Mouse (Mus musculus) MEL (cell line): ENCODE data around the gene Itpk1. TPM values are rescaled to one million over a fixed set of nuclear protein-coding genes. Genes with fewer than 3 reads are reported as not detected.

Experiments used
- DNase-seq: peaks from one replicate; pipeline ENCODE4 v3.0.0; 2011; ENCODE audit warnings: low read depth, low spot score
- H3K27ac ChIP-seq: 2 replicates; pipeline ENCODE4 v1.5.1; 2012; ENCODE audit warnings: low read depth, mild to moderate bottlenecking, control low read depth, low read length, moderate library complexity; ENCODE audit not compliant: control insufficient read depth
- H3K27me3 ChIP-seq, 2 experiments: fragments of 150-350 bp in 1 of 2; sonication (generic) in 1 of 2; 2 replicates each; pipeline ENCODE4 v1.6.1; 2012; ENCODE audit warnings: low read length in 2 of 2, mild to moderate bottlenecking in 2 of 2, improper control_type of control experiment in 1 of 2, moderate library complexity in 1 of 2; ENCODE audit not compliant: insufficient read depth in 2 of 2, control insufficient read depth in 1 of 2
- H3K36me3 ChIP-seq, 2 experiments: 2 replicates each; pipeline ENCODE4 v1.6.1; 2012 to 2014; ENCODE audit warnings: low read length in 2 of 2, improper control_type of control experiment in 1 of 2, inconsistent platforms in 1 of 2, mild to moderate bottlenecking in 1 of 2; ENCODE audit not compliant: insufficient read depth in 2 of 2, control insufficient read depth in 1 of 2
- H3K4me1 ChIP-seq, 2 experiments: fragments of 150-350 bp in 1 of 2; sonication (generic) in 1 of 2; 2 replicates each; pipeline ENCODE4 v1.6.1; 2012; ENCODE audit warnings: low read length in 2 of 2, improper control_type of control experiment in 1 of 2, mild to moderate bottlenecking in 1 of 2; ENCODE audit not compliant: insufficient read depth in 2 of 2, control insufficient read depth in 1 of 2
- H3K4me3 ChIP-seq, 2 experiments: fragments of 150-350 bp in 1 of 2; sonication (generic) in 1 of 2; 2 replicates each; pipeline ENCODE4 v1.5.1; 2012; ENCODE audit warnings: low read depth in 2 of 2, low read length in 2 of 2, mild to moderate bottlenecking in 2 of 2, moderate library complexity in 2 of 2, control low read depth in 1 of 2, improper control_type of control experiment in 1 of 2; ENCODE audit not compliant: control insufficient read depth in 1 of 2, insufficient read depth in 1 of 2
- H3K79me2 ChIP-seq: 2 replicates; pipeline ENCODE4 v1.6.1; 2012; ENCODE audit warnings: mild to moderate bottlenecking, low read length, moderate library complexity; ENCODE audit not compliant: control insufficient read depth, poor library complexity, insufficient read depth
- H3K9ac ChIP-seq: 2 replicates; pipeline ENCODE4 v1.6.1; 2012; ENCODE audit warnings: low read depth, mild to moderate bottlenecking, control low read depth, low read length, moderate library complexity; ENCODE audit not compliant: control insufficient read depth, poor library complexity, severe bottlenecking
- H3K9me3 ChIP-seq: fragments of 150-350 bp; sonication (generic); replicated peaks from 2 replicates; pipeline ENCODE4 v1.6.1; 2012; ENCODE audit warnings: mild to moderate bottlenecking, low read length, improper control_type of control experiment, moderate library complexity; ENCODE audit not compliant: insufficient read depth
- CHD2 ChIP-seq: IDR thresholded peaks from 2 replicates; pipeline ENCODE4 v1.6.1; 2011; ENCODE audit warnings: low read length, improper control_type of control experiment
- CTCF ChIP-seq, 3 experiments: IDR thresholded peaks in 2 of 3; conservative IDR thresholded peaks in 1 of 3; 2 replicates each; pipeline ENCODE4 v1.5.1; 2011 to 2012; ENCODE audit warnings: low read length in 3 of 3, low read depth in 2 of 3, mild to moderate bottlenecking in 2 of 3, improper control_type of control experiment in 1 of 3, inconsistent platforms in 1 of 3, mixed read lengths in 1 of 3, moderate library complexity in 1 of 3; ENCODE audit not compliant: control insufficient read depth in 1 of 3, insufficient read depth in 1 of 3, poor library complexity in 1 of 3, severe bottlenecking in 1 of 3
- EP300 ChIP-seq, 2 experiments: IDR thresholded peaks; 2 replicates each; pipeline ENCODE4 v1.6.1; 2011; ENCODE audit warnings: improper control_type of control experiment in 2 of 2, low read length in 2 of 2, low read depth in 1 of 2, mild to moderate bottlenecking in 1 of 2
- ETS1 ChIP-seq: IDR thresholded peaks from 2 replicates; pipeline ENCODE4 v1.6.1; 2012; ENCODE audit warnings: low read depth, mild to moderate bottlenecking, inconsistent platforms, low read length, improper control_type of control experiment, moderate library complexity
- MAX ChIP-seq: IDR thresholded peaks from 2 replicates; pipeline ENCODE4 v1.6.1; 2011; ENCODE audit warnings: low read length, improper control_type of control experiment
- MAZ ChIP-seq: IDR thresholded peaks from 2 replicates; pipeline ENCODE4 v1.6.1; 2012; ENCODE audit warnings: low read depth, mild to moderate bottlenecking, inconsistent platforms, low read length, improper control_type of control experiment
- NRF1 ChIP-seq: IDR thresholded peaks from 2 replicates; pipeline ENCODE4 v1.6.1; 2014; ENCODE audit warnings: low read depth, mild to moderate bottlenecking, inconsistent platforms, low read length, improper control_type of control experiment, moderate library complexity; ENCODE audit not compliant: poor library complexity, insufficient read depth, severe bottlenecking
- POLR2A ChIP-seq, 2 experiments: IDR thresholded peaks; 2 replicates each; pipeline ENCODE4 v1.6.1; 2011 to 2012; ENCODE audit warnings: low read length in 2 of 2, mild to moderate bottlenecking in 2 of 2, control low read depth in 1 of 2, improper control_type of control experiment in 1 of 2, low read depth in 1 of 2, moderate library complexity in 1 of 2; ENCODE audit not compliant: control insufficient read depth in 1 of 2, insufficient read depth in 1 of 2, poor library complexity in 1 of 2
- POLR2AphosphoS2 ChIP-seq: IDR thresholded peaks from 2 replicates; pipeline ENCODE4 v1.6.1; 2011; ENCODE audit warnings: low read length, improper control_type of control experiment
- RAD21 ChIP-seq: IDR thresholded peaks from 2 replicates; pipeline ENCODE4 v1.6.1; 2011; ENCODE audit warnings: mild to moderate bottlenecking, low read depth, low read length, improper control_type of control experiment
- RCOR1 ChIP-seq: IDR thresholded peaks from 2 replicates; pipeline ENCODE4 v1.6.1; 2012; ENCODE audit warnings: low read depth, mild to moderate bottlenecking, inconsistent platforms, low read length, improper control_type of control experiment
- SMC3 ChIP-seq: IDR thresholded peaks from 2 replicates; pipeline ENCODE4 v1.6.1; 2011; ENCODE audit warnings: low read depth, low read length, improper control_type of control experiment
- TCF12 ChIP-seq: IDR thresholded peaks from 2 replicates; pipeline ENCODE4 v1.6.1; 2014; ENCODE audit warnings: low read depth, mild to moderate bottlenecking, inconsistent platforms, low read length, improper control_type of control experiment, moderate library complexity
- ZC3H11A ChIP-seq: IDR thresholded peaks from 2 replicates; pipeline ENCODE4 v1.6.1; 2012; ENCODE audit warnings: low read depth, mild to moderate bottlenecking, inconsistent platforms, low read length, improper control_type of control experiment
- ZKSCAN1 ChIP-seq: IDR thresholded peaks from 2 replicates; pipeline ENCODE4 v1.6.1; 2012; ENCODE audit warnings: low read depth, mild to moderate bottlenecking, inconsistent platforms, low read length, improper control_type of control experiment, moderate library complexity
- polyA plus RNA-seq, 2 experiments: library from polyadenylated mRNA; stranded (reverse) in 1 of 2; unstranded in 1 of 2; fragments of >175 nt in 1 of 2; fragments of >200 nt in 1 of 2; gene quantifications; 2 replicates each; pipeline versions ENCODE4 v1.2.1 to v1.2.4; 2012; ENCODE audit warnings: low replicate concordance in 2 of 2, low read depth in 1 of 2; ENCODE audit not compliant: insufficient read length in 2 of 2, insufficient read depth in 1 of 2, missing spikeins in 1 of 2
- total RNA-seq: library from RNA; depleted of rRNA; stranded (reverse); fragments of 300-350 nt; gene quantifications from 2 replicates; pipeline ENCODE4 v1.2.3, GENCODE M21; 2012

Itpk1 gene
- total and polyA plus RNA-seq, 3 experiments, result 12.0 to 25.7 TPM; not detected in 1

- DNase-seq, result peak; percentile 67
Measured at GRCm38 (mm10) chr12:102524760-102525159, 180.0 kb downstream of the Itpk1 start.

GRCm38 (mm10) chr12:102524216-102524615, 180.5 kb downstream of the Itpk1 start:
- H3K4me3 ChIP-seq, result no peak overlapping the region
- H3K9ac ChIP-seq, result no peak overlapping the region
- H3K9me3 ChIP-seq, result no peaks in the 10 kb centered on the region
- H3K79me2 ChIP-seq, result no peaks in the 10 kb centered on the region
- H3K4me1 ChIP-seq, result peaks cover 2 to 5% of the 10 kb centered on the region in 2 experiments; a peak in 3 of 4 replicates
- peaks cover 0 to 6% of the 10 kb centered on the region in 2 experiments; a peak in 2 of 4 replicates for H3K36me3 ChIP-seq
- TF ChIP-seq NRF1 (no peak), MAZ (no peak), ZKSCAN1 (no peak), POLR2AphosphoS2 (no peak), CHD2 (no peak), RAD21 (no peak), ETS1 (no peak), EP300 (IDR thresholded peaks at IDR 0.05; ENCODE audit: low read depth in 1 of 2, low read length in 2 of 2) (no peak), TCF12 (no peak), RCOR1 (no peak)
- TF ChIP-seq, all 39 proteins: peak for 0
- DNase-seq, result peak; percentile 52
- peaks cover 0 to 2% of the 10 kb centered on the region in 2 experiments; a peak in 1 of 4 replicates for H3K27me3 ChIP-seq
- H3K27ac ChIP-seq, result no peak overlapping the region

More at GRCm38 (mm10) chr12:102524760-102525159, 180.0 kb downstream of the Itpk1 start:
- H3K9ac ChIP-seq, result no peak overlapping the region
- peaks cover 0 to 2% of the 10 kb centered on the region in 2 experiments; a peak in 1 of 4 replicates for H3K27me3 ChIP-seq
- H3K79me2 ChIP-seq, result no peaks in the 10 kb centered on the region
- H3K27ac ChIP-seq, result no peak overlapping the region
- peaks cover 0 to 6% of the 10 kb centered on the region in 2 experiments; a peak in 2 of 4 replicates for H3K36me3 ChIP-seq
- H3K9me3 ChIP-seq, result no peaks in the 10 kb centered on the region
- no peak overlapping the region for H3K4me3 ChIP-seq
- TF ChIP-seq SMC3 (peak; percentile 76), POLR2AphosphoS2 (no peak), CTCF (IDR thresholded peaks at IDR 0.05 in 2 of 3, conservative IDR thresholded peaks at IDR 0.05 in 1 of 3; ENCODE audit: control insufficient read depth in 1 of 3, insufficient read depth in 1 of 3, low read depth in 2 of 3, low read length in 3 of 3, poor library complexity in 1 of 3, severe bottlenecking in 1 of 3) (peak; percentile 40 to 72 (median 54); a peak in 5 of 6 replicates), POLR2A (IDR thresholded peaks at IDR 0.05; ENCODE audit: control insufficient read depth in 1 of 2, insufficient read depth in 1 of 2, low read depth in 1 of 2, low read length in 2 of 2, poor library complexity in 1 of 2) (no peak), RAD21 (peak; percentile 73), MAX (no peak), ZC3H11A (peak; percentile 68)
- TF ChIP-seq, all 39 proteins: peak for 4
- peaks cover 2 to 5% of the 10 kb centered on the region in 2 experiments; a peak in 3 of 4 replicates for H3K4me1 ChIP-seq
